Mouse (Mus musculus): ENCODE measurements around the gene Rnf19b. TPM values are rescaled to one million over a fixed set of nuclear protein-coding genes. Genes with fewer than 3 reads are reported as not detected.

Rnf19b gene
- 55.8 and 76.4 TPM in 2 replicates for polyA plus RNA-seq (2012; ENCODE audit: low replicate concordance)

DNA sequence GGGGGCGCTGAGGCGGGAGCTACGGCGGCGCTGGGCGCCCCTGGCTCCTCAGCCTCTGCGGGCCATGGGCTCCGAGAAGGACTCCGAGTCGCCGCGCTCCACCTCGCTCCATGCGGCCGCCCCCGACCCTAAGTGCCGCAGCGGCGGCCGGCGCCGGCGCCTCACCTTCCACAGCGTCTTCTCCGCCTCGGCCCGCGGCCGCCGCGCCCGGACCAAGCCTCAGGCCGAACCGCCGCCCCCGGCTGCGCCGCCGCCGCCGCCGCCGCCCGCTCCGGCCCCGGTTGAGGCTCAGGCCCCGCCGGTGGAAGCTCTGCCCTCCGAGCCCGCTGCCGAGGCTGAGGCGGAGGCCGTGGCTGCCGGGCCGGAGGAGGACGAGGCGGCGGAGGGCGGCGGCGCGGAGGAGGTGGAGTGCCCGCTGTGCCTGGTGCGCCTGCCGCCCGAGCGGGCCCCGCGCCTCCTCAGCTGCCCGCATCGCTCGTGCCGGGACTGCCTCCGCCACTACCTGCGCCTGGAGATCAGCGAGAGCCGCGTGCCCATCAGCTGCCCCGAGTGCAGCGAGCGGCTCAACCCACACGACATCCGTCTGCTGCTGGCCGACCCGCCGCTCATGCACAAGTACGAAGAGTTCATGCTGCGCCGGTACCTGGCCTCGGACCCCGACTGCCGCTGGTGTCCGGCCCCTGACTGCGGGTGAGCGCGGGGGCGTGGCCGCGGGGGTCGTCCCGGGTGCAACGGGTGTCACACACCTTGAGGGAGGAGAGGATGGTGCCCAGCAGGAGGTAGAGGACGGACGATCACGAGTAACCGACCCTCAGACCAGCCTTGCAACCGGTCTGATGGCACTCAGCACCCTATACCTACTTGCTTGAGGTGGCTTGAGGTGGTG lies at the start of gene Rnf19b:
Rnf19b (plus strand) TSS at position 65 of the 886 bp plus-strand sequence.

DNA sequence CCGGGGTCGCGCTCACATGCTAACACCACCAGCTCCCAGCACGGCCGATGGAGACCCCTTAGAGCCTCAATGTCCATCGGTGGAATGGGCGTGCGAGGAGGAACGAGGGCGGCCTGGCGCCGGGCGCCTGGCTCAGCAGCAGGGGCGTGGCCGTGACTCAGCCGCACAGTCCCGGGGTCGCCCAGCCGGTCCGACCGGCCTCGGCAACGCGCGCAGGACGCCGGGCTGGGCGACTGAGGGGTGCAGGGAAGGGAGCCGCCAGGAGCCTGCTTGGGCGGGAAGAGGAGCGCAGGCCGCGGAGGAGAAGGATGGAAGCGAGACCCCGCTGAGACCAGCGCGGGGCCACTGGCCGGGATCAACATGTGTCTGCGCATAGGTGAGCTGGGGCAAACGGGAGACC lies 47.3 kb downstream of the Rnf19b start, which contains the start of gene Tmem54:
Tmem54 (plus strand) TSS at position 193 of the 400 bp plus-strand sequence.

DNA sequence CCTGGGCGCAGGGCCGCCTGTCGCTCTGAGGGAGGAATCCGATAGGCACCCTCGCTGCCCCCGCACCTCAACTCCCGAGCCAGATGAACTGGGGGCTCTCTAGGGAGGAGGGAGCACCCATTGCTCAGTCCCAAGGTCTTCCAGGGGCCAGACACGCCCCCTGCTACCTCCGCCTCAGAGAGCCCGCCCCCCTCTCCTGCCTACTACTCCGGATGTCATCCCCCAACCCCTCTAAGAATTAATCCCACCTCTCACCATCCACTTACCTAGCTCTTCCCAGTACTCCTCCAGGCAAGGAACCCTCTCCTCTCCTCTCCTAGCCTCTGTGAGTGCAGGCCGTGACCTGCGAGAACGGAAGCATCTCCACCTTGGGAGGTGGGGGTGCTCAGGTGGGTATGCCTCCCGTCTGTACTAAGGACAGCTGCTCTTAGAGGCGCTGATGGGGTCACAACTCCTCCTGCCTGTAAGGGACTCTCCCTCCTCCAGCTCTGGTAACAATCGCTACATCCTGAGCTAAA lies 63.6 kb downstream of the Rnf19b start, which contains the start of gene Hpca:
Hpca (minus strand) TSS at position 468 of the 518 bp plus-strand sequence.

Other genes with a start within 250 kb of the Rnf19b start
- gene Trim62, start 174.7 kb upstream of the Rnf19b start, polyA plus RNA-seq (2012; ENCODE audit: low replicate concordance), result 1.1 and 2.2 TPM in 2 replicates
- 0.50 and 0.69 TPM in 2 replicates for gene Azin2, start 95.8 kb upstream of the Rnf19b start, polyA plus RNA-seq (2012; ENCODE audit: low replicate concordance)
- gene Ak2, start 66.3 kb upstream of the Rnf19b start, polyA plus RNA-seq (2012; ENCODE audit: low replicate concordance), result 76.7 and 76.9 TPM in 2 replicates
- gene Tmem54, start 47.3 kb downstream of the Rnf19b start, polyA plus RNA-seq (2012; ENCODE audit: low replicate concordance), result not detected in 2 replicates
- gene Hpca, start 63.8 kb downstream of the Rnf19b start, polyA plus RNA-seq (2012; ENCODE audit: low replicate concordance), result 0.29 TPM in 1 of 2 replicates, not detected in the other
- 0.10 and 0.16 TPM in 2 replicates for gene Fndc5, start 78.7 kb downstream of the Rnf19b start, polyA plus RNA-seq (2012; ENCODE audit: low replicate concordance)
- gene S100pbp, start 131.5 kb downstream of the Rnf19b start, polyA plus RNA-seq (2012; ENCODE audit: low replicate concordance), result 2.2 and 3.1 TPM in 2 replicates
- 14.7 and 19.7 TPM in 2 replicates for gene Yars, start 131.5 kb downstream of the Rnf19b start, polyA plus RNA-seq (2012; ENCODE audit: low replicate concordance)
- 12.3 and 25.0 TPM in 2 replicates for gene C77080, start 203.1 kb downstream of the Rnf19b start, polyA plus RNA-seq (2012; ENCODE audit: low replicate concordance)
- gene Sync, start 229.3 kb downstream of the Rnf19b start, polyA plus RNA-seq (2012; ENCODE audit: low replicate concordance), result not detected in 2 replicates